In genomic region chr7:13010005-13010908, GRCm38 (mm10) we compare ENCODE assay signal across 8 mouse cellular contexts. TPM values are rescaled to one million over a fixed set of nuclear protein-coding genes. Genes with fewer than 3 reads are reported as not detected.
A peak's percentile ranks its signal among the peaks of the same experiment; 100 is the strongest.
DNase-seq lines count a peak whose midpoint lies in the region; ATAC-seq lines count a peak whose summit lies in the region.

Gene Zbtb45, minus strand, starts transcription at chr7:13010034.

- no peaks in the 10 kb centered on the region for H3K9me3 ChIP-seq in lung, embryonic 16.5 days (ENCODE audit: control insufficient read depth, low read length)
- peaks cover 13% of the 10 kb centered on the region for H3K9me3 ChIP-seq in erythroblast, embryonic 14.5 days (ENCODE audit: control insufficient read depth, low read length)
- H3K9me3 ChIP-seq in midbrain, embryonic 15.5 days: no peaks in the 10 kb centered on the region

- no peaks in the 10 kb centered on the region; the same call in 1 of the 2 replicates for H3K27me3 ChIP-seq in lung, embryonic 16.5 days (ENCODE audit: control insufficient read depth, insufficient read depth, low read depth, low read length)
- H3K27me3 ChIP-seq in erythroblast, embryonic 14.5 days (ENCODE audit: control insufficient read depth): no peaks in the 10 kb centered on the region
- no peaks in the 10 kb centered on the region for H3K27me3 ChIP-seq in midbrain, embryonic 15.5 days (replicated peaks)

- peak within 1 kb of the TSS; percentile 55 for H3K4me3 ChIP-seq in lung, embryonic 16.5 days (ENCODE audit: low read length)
- H3K4me3 ChIP-seq in erythroblast, embryonic 14.5 days (replicated peaks): peak within 1 kb of the TSS; percentile 93
- peak within 1 kb of the TSS; percentile 63 for H3K4me3 ChIP-seq in midbrain, embryonic 15.5 days

- WGBS in lung, embryonic 16.5 days: 9% methylated on average over 26 of the region's 26 CpGs
- WGBS in midbrain, embryonic 15.5 days: 10% methylated on average over 26 of the region's 26 CpGs

- peak within 1 kb of the TSS; percentile 79 for H3K4me2 ChIP-seq in lung, embryonic 16.5 days (ENCODE audit: low read depth, low read length)
- H3K4me2 ChIP-seq in midbrain, embryonic 15.5 days: peak within 1 kb of the TSS; percentile 79

- DNase-seq in lung, postnatal 25 days (ENCODE audit: low spot score): no peak
- no peak for DNase-seq in adrenal gland, postnatal 25 days
- peak in 1 of 2 experiments; percentile 8 for DNase-seq in layer of hippocampus, postnatal 10 days (ENCODE audit: low spot score in 2 of 2)
- no peak for DNase-seq in right cerebral cortex, postnatal 25 days
- DNase-seq in right cerebral cortex, postnatal 14 days: no peak

- H3K36me3 ChIP-seq in lung, embryonic 16.5 days (ENCODE audit: control insufficient read depth, insufficient read depth, low read length): peaks cover 10% of the 10 kb centered on the region
- peaks cover 31% of the 10 kb centered on the region for H3K36me3 ChIP-seq in erythroblast, embryonic 14.5 days (ENCODE audit: control insufficient read depth)
- H3K36me3 ChIP-seq in midbrain, embryonic 15.5 days (replicated peaks): peaks cover 3% of the 10 kb centered on the region; the same call in 1 of the 2 replicates

- peak within 1 kb of the TSS; percentile 89 for H3K27ac ChIP-seq in lung, embryonic 16.5 days (ENCODE audit: low read length)
- H3K27ac ChIP-seq in midbrain, embryonic 15.5 days: peak within 1 kb of the TSS; percentile 91

- peak within 1 kb of the TSS; percentile 74 for H3K9ac ChIP-seq in lung, embryonic 16.5 days (ENCODE audit: low read length)
- H3K9ac ChIP-seq in midbrain, embryonic 15.5 days: peak within 1 kb of the TSS; percentile 65

- H3K4me1 ChIP-seq in lung, embryonic 16.5 days (replicated peaks; ENCODE audit: control insufficient read depth, insufficient read depth, low read length): peaks cover 6% of the 10 kb centered on the region; the same call in 1 of the 2 replicates
- H3K4me1 ChIP-seq in erythroblast, embryonic 14.5 days (ENCODE audit: control insufficient read depth): peaks cover 44% of the 10 kb centered on the region
- H3K4me1 ChIP-seq in midbrain, embryonic 15.5 days: peaks cover 26% of the 10 kb centered on the region

- no peak for ATAC-seq in lung, embryonic 16.5 days (ENCODE audit: low read depth)
- ATAC-seq in midbrain, embryonic 15.5 days (replicated peaks): no peak

RNA-seq across cellular contexts. Expression of gene Zbtb45, which starts in this region (rescaled TPM):
- polyA plus RNA-seq in lung, embryonic 16.5 days (2015; fragmentation: Nextera tagmentation; extraction: Ambion mirVana): 28.1 and 28.2 TPM in 2 replicates
- total RNA-seq in adrenal gland, postnatal 25 days (2021): 15.3 and 16.1 TPM in 2 replicates
- 6.7 and 7.7 TPM in 2 replicates for polyA plus RNA-seq in erythroblast, embryonic 14.5 days (2012)
- total RNA-seq in layer of hippocampus, postnatal 10 days (2021): 10 to 100 TPM; 25.8 to 27.3 TPM
- polyA plus RNA-seq in midbrain, embryonic 15.5 days (2015; fragmentation: Nextera tagmentation; extraction: Ambion mirVana): 45.9 and 46.7 TPM in 2 replicates
